Mouse (Mus musculus): ENCODE measurements around the gene Ctnnd2. TPM values are rescaled to one million over a fixed set of nuclear protein-coding genes. Genes with fewer than 3 reads are reported as not detected.

The Ctnnd2 gene
- polyA plus RNA-seq, 1 experiment, result 0.08 TPM

- TF ChIP-seq GATA1 (IDR thresholded peaks at IDR 0.05; ENCODE audit: borderline replicate concordance, low read length) (no peak), FLI1 (IDR thresholded peaks at IDR 0.05; ENCODE audit: low read length) (no peak)
- no peaks in the 10 kb centered on the region for H3K4me1 ChIP-seq
- H3K9me3 ChIP-seq, result peaks cover 5% of the 10 kb centered on the region; the same call in 1 of the 2 replicates
- no peak overlapping the region for H3K4me3 ChIP-seq (replicated peaks)
- no peaks in the 10 kb centered on the region for H3K36me3 ChIP-seq (replicated peaks; ENCODE audit: low read length)
- no peaks in the 10 kb centered on the region for H3K27me3 ChIP-seq (replicated peaks)
These were observed 791.7 kb downstream of the Ctnnd2 start for GRCm38 (mm10) chr15:30964046-30964445.

GRCm38 (mm10) chr15:30964865-30965679 is 792.7 kb downstream of the Ctnnd2 start:
- H3K9me3 ChIP-seq, result peaks cover 5% of the 10 kb centered on the region; the same call in 1 of the 2 replicates
- no peaks in the 10 kb centered on the region for H3K36me3 ChIP-seq (replicated peaks; ENCODE audit: low read length)
- no peaks in the 10 kb centered on the region for H3K4me1 ChIP-seq
- no peak overlapping the region for H3K4me3 ChIP-seq (replicated peaks)
- H3K27me3 ChIP-seq (replicated peaks), result no peaks in the 10 kb centered on the region
- TF ChIP-seq FLI1 (IDR thresholded peaks at IDR 0.05; ENCODE audit: low read length) (no peak), GATA1 (IDR thresholded peaks at IDR 0.05; ENCODE audit: borderline replicate concordance, low read length) (no peak)

GRCm38 (mm10) chr15:30966826-30967225 is 794.4 kb downstream of the Ctnnd2 start:
- no peak for TF ChIP-seq FLI1 (IDR thresholded peaks at IDR 0.05; ENCODE audit: low read length)
- no peak for TF ChIP-seq GATA1 (IDR thresholded peaks at IDR 0.05; ENCODE audit: borderline replicate concordance, low read length)
- Histone ChIP-seq H3K9me3 (peaks cover 5% of the 10 kb centered on the region; the same call in 1 of the 2 replicates), H3K4me3 (replicated peaks) (no peak overlapping the region), H3K27me3 (replicated peaks) (no peaks in the 10 kb centered on the region), H3K4me1 (no peaks in the 10 kb centered on the region), H3K36me3 (replicated peaks; ENCODE audit: low read length) (no peaks in the 10 kb centered on the region)

GRCm38 (mm10) chr15:30974436-30974835 is 802.0 kb downstream of the Ctnnd2 start:
- Histone ChIP-seq H3K4me1 (no peaks in the 10 kb centered on the region), H3K4me3 (replicated peaks) (no peak overlapping the region), H3K9me3 (peaks cover 7% of the 10 kb centered on the region), H3K27me3 (replicated peaks) (no peaks in the 10 kb centered on the region), H3K36me3 (replicated peaks; ENCODE audit: low read length) (no peaks in the 10 kb centered on the region)
- TF ChIP-seq GATA1 (IDR thresholded peaks at IDR 0.05; ENCODE audit: borderline replicate concordance, low read length) (no peak), FLI1 (IDR thresholded peaks at IDR 0.05; ENCODE audit: low read length) (no peak)

GRCm38 (mm10) chr15:30974991-30975775 is 802.8 kb downstream of the Ctnnd2 start:
- Histone ChIP-seq H3K4me1 (no peaks in the 10 kb centered on the region), H3K27me3 (replicated peaks) (no peaks in the 10 kb centered on the region), H3K9me3 (peaks cover 7% of the 10 kb centered on the region), H3K4me3 (replicated peaks) (no peak overlapping the region), H3K36me3 (replicated peaks; ENCODE audit: low read length) (no peaks in the 10 kb centered on the region)
- TF ChIP-seq GATA1 (IDR thresholded peaks at IDR 0.05; ENCODE audit: borderline replicate concordance, low read length) (no peak), FLI1 (IDR thresholded peaks at IDR 0.05; ENCODE audit: low read length) (no peak)

GRCm38 (mm10) chr15:30977166-30977740 is 804.9 kb downstream of the Ctnnd2 start:
- TF ChIP-seq GATA1 (IDR thresholded peaks at IDR 0.05; ENCODE audit: borderline replicate concordance, low read length) (no peak), FLI1 (IDR thresholded peaks at IDR 0.05; ENCODE audit: low read length) (no peak)
- H3K27me3 ChIP-seq (replicated peaks), result no peaks in the 10 kb centered on the region
- H3K4me3 ChIP-seq (replicated peaks), result no peak overlapping the region
- H3K36me3 ChIP-seq (replicated peaks; ENCODE audit: low read length), result no peaks in the 10 kb centered on the region
- H3K9me3 ChIP-seq, result peaks cover 7% of the 10 kb centered on the region
- no peaks in the 10 kb centered on the region for H3K4me1 ChIP-seq

GRCm38 (mm10) chr15:30986890-30987289 is 814.5 kb downstream of the Ctnnd2 start:
- TF ChIP-seq GATA1 (IDR thresholded peaks at IDR 0.05; ENCODE audit: borderline replicate concordance, low read length) (no peak), FLI1 (IDR thresholded peaks at IDR 0.05; ENCODE audit: low read length) (no peak)

GRCm38 (mm10) chr15:30990421-30991252 is 818.2 kb downstream of the Ctnnd2 start:
- peaks cover 5% of the 10 kb centered on the region for H3K4me1 ChIP-seq
- TF ChIP-seq FLI1 (IDR thresholded peaks at IDR 0.05; ENCODE audit: low read length) (no peak), GATA1 (IDR thresholded peaks at IDR 0.05; ENCODE audit: borderline replicate concordance, low read length) (no peak)
- H3K9me3 ChIP-seq, result peaks cover 12% of the 10 kb centered on the region; the same call in 1 of the 2 replicates

More at GRCm38 (mm10) chr15:30986890-30987289, 814.5 kb downstream of the Ctnnd2 start:
- Histone ChIP-seq H3K27me3 (replicated peaks) (peaks cover 3% of the 10 kb centered on the region), H3K4me3 (replicated peaks) (no peak overlapping the region), H3K4me1 (peaks cover 5% of the 10 kb centered on the region), H3K36me3 (replicated peaks; ENCODE audit: low read length) (no peaks in the 10 kb centered on the region), H3K9me3 (0 out of 2 replicates have a peak, but pooled peaks cover 8% of the 10 kb centered on the region)

GRCm38 (mm10) chr15:30992357-30992756 is 820.0 kb downstream of the Ctnnd2 start:
- H3K9me3 ChIP-seq, result peaks cover 8% of the 10 kb centered on the region; the same call in 1 of the 2 replicates
- H3K4me3 ChIP-seq (replicated peaks), result no peak overlapping the region
- no peaks in the 10 kb centered on the region for H3K36me3 ChIP-seq (replicated peaks; ENCODE audit: low read length)
- TF ChIP-seq GATA1 (IDR thresholded peaks at IDR 0.05; ENCODE audit: borderline replicate concordance, low read length) (no peak), FLI1 (IDR thresholded peaks at IDR 0.05; ENCODE audit: low read length) (no peak)
- peaks cover 2% of the 10 kb centered on the region for H3K27me3 ChIP-seq (replicated peaks)
- peaks cover 3% of the 10 kb centered on the region for H3K4me1 ChIP-seq

More at GRCm38 (mm10) chr15:30990421-30991252, 818.2 kb downstream of the Ctnnd2 start:
- Histone ChIP-seq H3K36me3 (replicated peaks; ENCODE audit: low read length) (no peaks in the 10 kb centered on the region), H3K4me3 (replicated peaks) (no peak overlapping the region), H3K27me3 (replicated peaks) (peaks cover 2% of the 10 kb centered on the region)
